Mouse (Mus musculus): ENCODE results near the gene Kif24.

DNA sequence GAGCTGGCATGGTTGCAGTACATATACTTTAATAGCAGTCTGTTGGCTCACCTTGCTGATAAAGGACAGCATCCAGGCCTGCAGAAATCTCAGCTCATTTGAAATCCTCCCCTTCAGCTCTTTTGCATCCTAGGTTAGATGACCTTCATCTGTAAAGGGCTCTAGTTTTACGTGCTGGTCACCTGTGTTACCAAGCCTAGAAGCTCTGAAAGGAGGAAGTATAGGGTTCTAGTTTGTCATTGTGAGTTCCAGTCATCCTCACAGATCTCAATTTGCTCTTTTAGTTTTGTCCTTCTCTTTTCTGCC, 6.7 kb upstream of the Kif24 start:
- TF ChIP-seq CTCF (conservative IDR thresholded peaks at IDR 0.05; ENCODE audit: insufficient read depth, insufficient read length, low read depth, low read length): no peak
- TF ChIP-seq POLR2A (IDR thresholded peaks at IDR 0.05; ENCODE audit: low read depth, low read length): no peak
